Mouse (Mus musculus) intestine, postnatal 0 days (tissue): ENCODE data around the gene Rubcn. TPM values are rescaled to one million over a fixed set of nuclear protein-coding genes. Genes with fewer than 3 reads are reported as not detected.
"Not testable (repeated sequence)": the region's sequence is repeated elsewhere in the genome, so short reads cannot be mapped to it uniquely, and the experiment has no call there.

Source experiments
- ATAC-seq: fragments of 200-750 bp; cut with Nextera tagmentation; 2 replicates; pipeline ENCODE4 v1.8.0; 2017; ENCODE audit warnings: mild to moderate bottlenecking, moderate TSS enrichment, moderate library complexity
- H3K27ac ChIP-seq: fragments of 300-500 bp; sonication (generic); 2 replicates; pipeline ENCODE4 v1.5.1; 2014; ENCODE audit warnings: mild to moderate bottlenecking, low read depth, low read length, moderate library complexity
- H3K27me3 ChIP-seq: fragments of 300-500 bp; sonication (generic); replicated peaks from 2 replicates; pipeline ENCODE4 v1.6.1; 2014; ENCODE audit warnings: low read length, mixed read lengths; ENCODE audit not compliant: control insufficient read depth, insufficient read depth
- H3K36me3 ChIP-seq: fragments of 300-500 bp; sonication (generic); 2 replicates; pipeline ENCODE4 v1.6.1; 2014; ENCODE audit warnings: mild to moderate bottlenecking, moderate library complexity; ENCODE audit not compliant: control insufficient read depth, insufficient read depth
- H3K4me1 ChIP-seq: fragments of 300-500 bp; sonication (generic); replicated peaks from 2 replicates; pipeline ENCODE4 v1.6.1; 2014; ENCODE audit warnings: antibody characterized with exemption, low read length, mixed read lengths; ENCODE audit not compliant: control insufficient read depth, insufficient read depth
- H3K4me2 ChIP-seq: fragments of 300-500 bp; sonication (generic); replicated peaks from 2 replicates; pipeline ENCODE4 v1.6.1; 2014; ENCODE audit warnings: low read depth, mild to moderate bottlenecking, moderate library complexity
- H3K4me3 ChIP-seq: fragments of 300-500 bp; sonication (generic); 2 replicates; pipeline ENCODE4 v1.5.1; 2014; ENCODE audit warnings: low read depth, low read length
- H3K9ac ChIP-seq: fragments of 300-500 bp; sonication (generic); 2 replicates; pipeline ENCODE4 v1.6.1; 2014; ENCODE audit warnings: mild to moderate bottlenecking, low read depth, low read length
- H3K9me3 ChIP-seq: fragments of 300-500 bp; sonication (generic); 2 replicates; pipeline ENCODE4 v1.6.1; 2016; ENCODE audit warnings: mixed run types; ENCODE audit not compliant: control insufficient read depth
- CTCF ChIP-seq: sonication (generic); IDR thresholded peaks from 2 replicates; pipeline ENCODE4 v1.5.1; 2016; ENCODE audit warnings: low read depth, mild to moderate bottlenecking, control low read depth, antibody characterized with exemption, moderate library complexity
- WGBS: fragments of 180-500 bp; shearing (Covaris S2); extraction: QIAGEN DNeasy Blood & Tissue Kit; methylation state at CpG from one replicate; pipeline ENCODE4 v1.1.7; 2014; 5-methylcytosine and 5-hydroxymethylcytosine counted together
- polyA plus RNA-seq: library from polyadenylated mRNA; unstranded; fragments of >200 nt; fragmentation: Nextera tagmentation; extraction: Ambion mirVana; gene quantifications from 2 replicates; pipeline ENCODE4 v1.2.1, GENCODE M21; 2015

Rubcn gene
- 8.3 and 8.6 TPM in 2 replicates for polyA plus RNA-seq

GRCm38 (mm10) chr16:32877343-32878156, at the start of gene Rubcn, which contains the start of gene Fyttd1:
TSS of gene Rubcn (minus strand) at chr16:32877766.
TSS of gene Fyttd1 (plus strand) at chr16:32877500.
- Histone ChIP-seq H3K27me3 (no peaks in the 10 kb centered on the region), H3K9me3 (no peaks in the 10 kb centered on the region), H3K27ac (peak within 1 kb of the TSS; percentile 90), H3K9ac (peak within 1 kb of the TSS; percentile 91), H3K4me2 (peak within 1 kb of the TSS; percentile 90), H3K36me3 (no peaks in the 10 kb centered on the region), H3K4me3 (peak within 1 kb of the TSS; percentile 90), H3K4me1 (0 out of 2 replicates have a peak, but pooled peaks cover 6% of the 10 kb centered on the region)
- WGBS, result under 1% methylated on average over 79 of the region's 83 CpGs
- ATAC-seq, result peak; percentile 95
- peak; percentile 74 for TF ChIP-seq CTCF

- H3K27ac ChIP-seq, result no peak overlapping the region
- H3K4me1 ChIP-seq, result no peaks in the 10 kb centered on the region
- H3K4me3 ChIP-seq, result no peak overlapping the region
- ATAC-seq, result no peak
- H3K4me2 ChIP-seq, result no peak overlapping the region
- no peaks in the 10 kb centered on the region; the same call in 1 of the 2 replicates for H3K36me3 ChIP-seq
- no peak for TF ChIP-seq CTCF
- 86% methylated on average over 8 of the region's 8 CpGs for WGBS
- no peak overlapping the region for H3K9ac ChIP-seq
- H3K9me3 ChIP-seq, result no peaks in the 10 kb centered on the region
- no peaks in the 10 kb centered on the region for H3K27me3 ChIP-seq
Measured at GRCm38 (mm10) chr16:32927044-32927443, 49.5 kb upstream of the Rubcn start.

- not testable (repeated sequence) for H3K4me3 ChIP-seq, H3K27me3 ChIP-seq, H3K9me3 ChIP-seq, ATAC-seq, H3K27ac ChIP-seq, H3K4me1 ChIP-seq, H3K36me3 ChIP-seq, H3K9ac ChIP-seq, H3K4me2 ChIP-seq
- WGBS, result 90% methylated on average over 9 of the region's 9 CpGs
Measured at GRCm38 (mm10) chr16:32926629-32927028, 49.1 kb upstream of the Rubcn start.

GRCm38 (mm10) chr16:32915292-32916068, 37.9 kb upstream of the Rubcn start:
- Histone ChIP-seq H3K4me3 (peak overlapping the region; percentile 89), H3K36me3 (no peaks in the 10 kb centered on the region), H3K4me1 (no peaks in the 10 kb centered on the region), H3K9me3 (no peaks in the 10 kb centered on the region), H3K9ac (no peak overlapping the region), H3K4me2 (peak overlapping the region; percentile 70), H3K27ac (no peak overlapping the region), H3K27me3 (no peaks in the 10 kb centered on the region)
- WGBS, result 56% methylated on average over 9 of the region's 9 CpGs
- no peak for ATAC-seq
- no peak for TF ChIP-seq CTCF

- H3K4me3 ChIP-seq, result peak within 1 kb of the TSS; percentile 89
- peak within 1 kb of the TSS; percentile 70 for H3K4me2 ChIP-seq
- peak within 1 kb of the TSS; percentile 91 for H3K9ac ChIP-seq
- no peaks in the 10 kb centered on the region for H3K27me3 ChIP-seq
- no peak for TF ChIP-seq CTCF
- under 1% methylated on average over 69 of the region's 85 CpGs for WGBS
- H3K27ac ChIP-seq, result peak within 1 kb of the TSS; percentile 81
- peak; percentile 88 for ATAC-seq
- H3K4me1 ChIP-seq, result no peaks in the 10 kb centered on the region
- no peaks in the 10 kb centered on the region for H3K9me3 ChIP-seq
- no peaks in the 10 kb centered on the region for H3K36me3 ChIP-seq
Measured at GRCm38 (mm10) chr16:32913937-32914881, 36.6 kb upstream of the Rubcn start, which contains the start of gene Lrch3. TSS of gene Lrch3 (plus strand) at chr16:32914100.
